Mouse (Mus musculus) neural tube, embryonic 11.5 days (tissue): ENCODE measurements around the gene Prl. TPM values are rescaled to one million over a fixed set of nuclear protein-coding genes. Genes with fewer than 3 reads are reported as not detected.
"Not testable (repeated sequence)": the region's sequence is repeated elsewhere in the genome, so short reads cannot be mapped to it uniquely, and the experiment has no call there.

ENCODE experiments used
- ATAC-seq: fragments of 200-750 bp; cut with Nextera tagmentation; 2 replicates; pipeline ENCODE4 v1.8.0; 2017; ENCODE audit warnings: moderate number of reproducible peaks, mild to moderate bottlenecking, moderate TSS enrichment, moderate library complexity; ENCODE audit not compliant: insufficient read depth, low FRiP score, low TSS enrichment
- DNase-seq: peaks from one replicate; pipeline ENCODE4 v3.0.0-alpha.2; 2015; ENCODE audit warnings: low spot score
- H3K27ac ChIP-seq: fragments of 300-500 bp; sonication (generic); 2 replicates; pipeline ENCODE4 v1.5.1; 2014; ENCODE audit warnings: low read depth, mild to moderate bottlenecking, low read length
- H3K27me3 ChIP-seq: fragments of 300-500 bp; sonication (generic); 2 replicates; pipeline ENCODE4 v1.6.1; 2014; ENCODE audit warnings: mild to moderate bottlenecking, low read length, mixed read lengths; ENCODE audit not compliant: control insufficient read depth, insufficient read depth
- H3K36me3 ChIP-seq: fragments of 300-500 bp; sonication (generic); 2 replicates; pipeline ENCODE4 v1.6.1; 2014; ENCODE audit warnings: mild to moderate bottlenecking, low read length, moderate library complexity, mixed read lengths; ENCODE audit not compliant: control insufficient read depth, insufficient read depth
- H3K4me1 ChIP-seq: fragments of 300-500 bp; sonication (generic); 2 replicates; pipeline ENCODE4 v1.6.1; 2014; ENCODE audit warnings: low read length, mixed read lengths; ENCODE audit not compliant: control insufficient read depth, insufficient read depth
- H3K4me2 ChIP-seq: fragments of 300-500 bp; sonication (generic); 2 replicates; pipeline ENCODE4 v1.6.1; 2014; ENCODE audit warnings: low read depth, mild to moderate bottlenecking, moderate library complexity
- H3K4me3 ChIP-seq: fragments of 300-500 bp; sonication (generic); 2 replicates; pipeline ENCODE4 v1.5.1; 2014; ENCODE audit warnings: low read depth, low read length
- H3K9ac ChIP-seq: fragments of 300-500 bp; sonication (generic); 2 replicates; pipeline ENCODE4 v1.6.1; 2014; ENCODE audit warnings: mild to moderate bottlenecking, low read length
- H3K9me3 ChIP-seq: fragments of 300-500 bp; sonication (generic); 2 replicates; pipeline ENCODE4 v1.6.1; 2016; ENCODE audit warnings: low read length; ENCODE audit not compliant: control insufficient read depth
- WGBS: fragments of 180-500 bp; shearing (Covaris S2); extraction: QIAGEN DNeasy Blood & Tissue Kit; methylation state at CpG from one replicate; pipeline ENCODE4 v1.1.7; 2014; 5-methylcytosine and 5-hydroxymethylcytosine counted together
- polyA plus RNA-seq: library from polyadenylated mRNA; unstranded; fragments of >200 nt; fragmentation: Nextera tagmentation; extraction: Ambion mirVana; gene quantifications from 2 replicates; pipeline ENCODE4 v1.2.1, GENCODE M21; 2014

Gene Prl
- polyA plus RNA-seq, 1 experiment from 2014 or later, result not detected

DNA sequence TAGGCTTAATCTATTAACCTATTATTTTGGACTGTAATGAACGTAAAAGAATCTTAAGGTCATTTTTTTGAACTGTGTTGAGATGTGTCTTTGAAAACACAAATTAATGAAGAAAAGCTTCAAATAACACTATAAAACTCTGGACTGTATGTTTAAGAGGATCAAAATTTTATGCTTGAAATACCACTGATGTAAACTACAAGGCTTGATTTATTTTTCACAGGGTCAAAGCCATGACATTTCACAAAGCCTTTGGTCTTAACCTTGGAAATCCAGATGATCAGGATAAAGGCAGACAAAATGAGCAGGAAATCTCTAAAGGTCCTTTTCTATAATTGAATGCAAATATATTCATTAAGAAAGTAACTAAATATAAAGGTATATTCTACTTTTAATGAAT lies 14.0 kb upstream of the Prl start:
- H3K4me2 ChIP-seq, result no peak overlapping the region
- ATAC-seq, result no peak
- no peaks in the 10 kb centered on the region for H3K4me1 ChIP-seq
- no peak overlapping the region for H3K4me3 ChIP-seq
- H3K27ac ChIP-seq, result no peak overlapping the region
- DNase-seq, result no peak
- no peaks in the 10 kb centered on the region for H3K9me3 ChIP-seq
- H3K9ac ChIP-seq, result no peak overlapping the region
- H3K27me3 ChIP-seq, result no peaks in the 10 kb centered on the region
- WGBS, result 82% methylated on average over 1 of the region's 1 CpGs
- H3K36me3 ChIP-seq, result no peaks in the 10 kb centered on the region

DNA sequence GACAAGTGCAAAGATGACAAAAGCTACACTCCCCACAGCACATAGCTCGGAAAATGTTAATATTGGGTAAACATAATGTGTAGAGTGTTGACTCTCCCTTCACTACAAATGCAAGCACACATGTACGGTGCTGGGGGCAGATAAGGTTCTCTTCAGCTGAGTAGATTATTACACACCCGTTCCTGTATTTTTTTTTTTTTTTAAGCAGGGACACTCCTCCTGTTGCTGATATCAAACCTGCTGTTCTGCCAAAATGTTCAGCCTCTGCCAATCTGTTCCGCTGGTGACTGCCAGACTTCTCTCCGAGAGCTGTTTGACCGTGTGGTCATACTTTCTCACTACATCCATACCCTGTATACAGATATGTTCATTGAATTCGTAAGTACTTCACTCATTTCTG lies 1.8 kb downstream of the Prl start:
- H3K27me3 ChIP-seq, result no peaks in the 10 kb centered on the region
- DNase-seq (no peak), ATAC-seq (no peak)
- no peak overlapping the region for H3K4me3 ChIP-seq
- no peak overlapping the region for H3K27ac ChIP-seq
- no peak overlapping the region for H3K9ac ChIP-seq
- 90% methylated on average over 7 of the region's 7 CpGs for WGBS
- no peaks in the 10 kb centered on the region for H3K9me3 ChIP-seq
- H3K4me2 ChIP-seq, result no peak overlapping the region
- H3K4me1 ChIP-seq, result no peaks in the 10 kb centered on the region
- no peaks in the 10 kb centered on the region for H3K36me3 ChIP-seq

DNA sequence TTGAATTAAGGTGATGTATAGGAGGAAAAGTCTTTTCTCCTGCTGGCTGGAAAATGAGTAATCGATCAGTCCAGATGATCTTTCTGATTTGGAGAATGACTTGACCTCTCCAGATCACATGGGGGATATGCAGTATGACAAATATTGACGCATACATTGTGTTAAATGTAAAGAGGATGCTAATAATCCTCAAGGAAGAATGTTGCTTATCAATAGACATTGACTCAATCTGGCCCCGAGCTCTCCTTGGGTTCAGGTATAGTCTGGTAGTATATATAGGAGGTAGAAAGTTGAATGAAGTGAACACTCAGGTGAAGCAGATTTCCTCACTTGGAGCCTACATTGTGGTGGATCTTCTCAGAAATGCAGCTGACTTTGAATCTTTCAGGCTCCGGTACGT lies 36.5 kb downstream of the Prl start, which contains the start of gene Prl3d1:
TSS of gene Prl3d1 (plus strand) at position 301 of the 400 bp plus-strand sequence.
- not testable (repeated sequence) for H3K4me2 ChIP-seq, H3K27ac ChIP-seq, H3K9ac ChIP-seq, H3K4me1 ChIP-seq, ATAC-seq, DNase-seq, H3K36me3 ChIP-seq, H3K4me3 ChIP-seq, H3K27me3 ChIP-seq, H3K9me3 ChIP-seq
- WGBS, result 95% methylated on average over 5 of the region's 5 CpGs

Other genes starting within 250 kb of the Prl start
- not detected in 2 replicates for gene Prl3d1, start 36.6 kb downstream of the Prl start, polyA plus RNA-seq
- not detected in 2 replicates for gene Prl3d2, start 64.1 kb downstream of the Prl start, polyA plus RNA-seq
- gene Prl3d3, start 99.2 kb downstream of the Prl start, polyA plus RNA-seq, result not detected in 2 replicates
- gene Prl3c1, start 139.1 kb downstream of the Prl start, polyA plus RNA-seq, result not detected in 2 replicates
- gene Prl3b1, start 184.3 kb downstream of the Prl start, polyA plus RNA-seq, result 0.74 TPM in 1 of 2 replicates, not detected in the other
- not detected in 2 replicates for gene Prl3a1, start 201.9 kb downstream of the Prl start, polyA plus RNA-seq